Mouse (Mus musculus) left cerebral cortex, adult 8-10 months (tissue): ENCODE results near the gene Twist2. TPM values are rescaled to one million over a fixed set of nuclear protein-coding genes. Genes with fewer than 3 reads are reported as not detected.

Experiments
- DNase-seq, 2 experiments: peaks; one replicate each; pipeline ENCODE4 v3.0.0; 2022; ENCODE audit warnings: low spot score in 2 of 2
- total RNA-seq, 4 experiments: library from RNA; stranded (reverse); gene quantifications; 2 replicates each; pipeline ENCODE4 v1.2.4; 2022

The Twist2 gene
- total RNA-seq, 4 experiments from 2014 or later = 1.3 to 2.4 (median 1.6) TPM

DNA sequence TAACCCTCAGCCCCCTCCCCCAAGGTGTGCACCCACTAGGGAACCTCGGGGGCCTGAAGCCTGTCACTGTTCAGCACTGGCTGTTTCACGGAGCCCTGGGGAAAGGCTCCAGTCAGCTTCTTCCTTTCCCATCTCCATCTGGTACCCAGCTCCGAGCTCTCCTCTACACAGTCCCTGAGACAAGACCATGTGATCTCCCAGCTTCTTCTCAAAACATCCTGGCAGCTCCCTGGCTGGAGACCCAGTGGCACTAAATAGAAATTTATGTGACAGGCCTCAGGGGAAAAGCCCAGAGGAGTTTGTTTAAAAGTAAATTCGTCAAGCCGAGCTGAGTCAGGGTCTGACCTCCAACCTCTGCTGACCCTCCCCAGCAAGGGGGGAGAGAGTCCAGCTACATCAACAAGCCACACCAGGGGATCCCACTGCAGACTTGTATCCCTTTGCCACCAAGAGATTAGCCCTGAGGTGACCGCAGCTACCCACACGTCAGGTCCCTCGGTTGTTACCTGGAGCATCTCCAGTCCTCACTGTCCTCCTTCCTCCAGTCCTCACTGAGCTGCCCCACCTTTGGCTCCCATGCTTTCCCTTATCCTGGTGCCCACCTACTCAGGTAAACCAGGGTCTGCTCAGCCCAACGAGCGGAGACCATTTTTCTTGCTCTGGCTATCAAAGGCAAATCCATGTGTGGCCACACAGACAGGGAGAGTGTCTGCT, 72.5 kb downstream of the Twist2 start:
- DNase-seq = no peak

DNA sequence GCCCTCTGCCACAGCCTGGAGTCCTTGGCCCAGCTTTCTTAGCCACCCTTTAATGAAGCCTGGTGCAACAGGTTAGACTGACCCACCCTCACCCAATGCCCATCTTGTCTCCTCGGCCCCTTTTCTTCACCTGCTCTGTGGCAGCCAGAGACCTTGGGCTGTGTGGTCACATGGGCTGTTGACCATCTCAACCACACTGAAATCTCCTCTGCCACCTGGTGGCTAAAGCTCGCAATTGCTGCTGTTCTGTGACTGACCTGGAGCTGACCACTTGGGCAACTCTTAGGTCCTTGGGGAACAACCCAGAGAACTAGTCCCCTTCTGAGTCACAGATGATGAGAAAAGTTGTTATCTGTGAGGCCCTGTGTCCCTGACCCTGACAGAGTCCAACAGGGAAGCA, 73.4 kb downstream of the Twist2 start:
- DNase-seq = no peak

DNA sequence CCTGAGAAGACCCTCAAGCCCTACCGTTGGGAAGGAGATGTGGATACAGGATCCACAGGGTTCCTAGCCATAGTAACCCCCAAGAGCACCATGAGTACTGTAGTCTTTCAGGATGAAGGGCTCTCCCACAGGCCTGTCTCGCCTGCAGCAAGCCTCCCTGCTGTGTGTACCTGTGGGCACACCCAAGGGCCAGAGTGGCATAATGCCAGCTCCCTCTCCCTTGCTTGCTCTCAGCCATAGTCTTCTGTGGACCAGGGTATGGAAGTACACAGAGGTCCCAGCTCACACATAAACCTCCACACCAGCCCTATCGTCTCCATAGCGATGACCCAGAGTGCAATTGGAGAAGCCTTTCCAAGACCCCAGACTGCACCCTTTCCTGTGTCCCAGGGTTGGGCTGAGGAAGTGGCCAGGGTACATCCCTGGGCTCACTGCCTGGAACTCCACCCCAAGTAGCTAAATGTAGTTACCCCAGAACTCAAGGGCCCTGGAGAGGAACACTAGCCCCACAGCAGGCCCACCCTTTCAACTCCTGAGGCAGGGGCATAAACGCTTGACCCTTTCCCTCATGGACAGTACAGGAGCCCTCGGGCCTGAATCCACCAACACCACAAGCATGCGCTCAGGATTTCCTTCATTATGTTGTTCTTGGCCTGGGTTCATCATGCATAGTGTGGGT, 73.9 kb downstream of the Twist2 start:
- DNase-seq = no peak

DNA sequence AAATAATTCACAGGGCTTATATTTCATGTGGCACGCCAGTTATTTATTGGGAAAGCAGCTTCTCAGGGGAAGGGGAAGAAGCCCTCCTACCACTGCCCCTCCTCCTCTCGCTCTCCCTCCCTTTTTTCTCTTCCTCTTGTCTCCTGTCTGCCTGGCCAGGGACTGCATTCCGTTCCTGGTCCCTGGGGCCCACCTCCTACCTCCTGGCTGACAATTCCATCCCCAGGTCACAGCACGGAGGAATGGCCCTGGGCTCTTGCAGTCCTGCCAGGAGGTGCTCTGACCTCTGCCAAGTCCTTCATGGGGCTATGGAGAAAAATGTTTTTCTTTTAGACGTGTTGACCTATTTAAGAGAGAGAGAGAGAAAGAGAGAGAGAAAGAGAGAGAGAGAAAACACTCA, 77.4 kb downstream of the Twist2 start:
- no peak for DNase-seq

DNA sequence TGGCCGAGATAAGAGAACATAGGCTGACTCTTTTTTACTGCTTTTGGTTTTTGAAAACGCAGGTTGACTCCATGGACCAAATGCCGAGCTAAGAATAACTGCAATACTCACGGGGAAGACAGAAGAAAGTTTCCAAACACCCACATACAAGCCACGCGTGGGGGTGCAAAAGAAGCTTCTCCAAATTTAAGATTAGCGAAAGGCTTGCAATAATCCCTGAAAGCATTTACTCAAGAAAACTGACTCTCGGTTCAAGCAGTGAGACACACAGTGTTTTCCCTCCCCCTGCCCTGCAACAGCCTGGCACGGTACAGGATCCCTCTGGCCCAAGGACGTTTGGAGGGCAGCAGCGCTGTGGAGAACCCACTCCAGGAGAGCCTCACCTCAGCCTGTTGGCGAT, 78.9 kb downstream of the Twist2 start:
- peak in 1 of 2 experiments; percentile 84 for DNase-seq

DNA sequence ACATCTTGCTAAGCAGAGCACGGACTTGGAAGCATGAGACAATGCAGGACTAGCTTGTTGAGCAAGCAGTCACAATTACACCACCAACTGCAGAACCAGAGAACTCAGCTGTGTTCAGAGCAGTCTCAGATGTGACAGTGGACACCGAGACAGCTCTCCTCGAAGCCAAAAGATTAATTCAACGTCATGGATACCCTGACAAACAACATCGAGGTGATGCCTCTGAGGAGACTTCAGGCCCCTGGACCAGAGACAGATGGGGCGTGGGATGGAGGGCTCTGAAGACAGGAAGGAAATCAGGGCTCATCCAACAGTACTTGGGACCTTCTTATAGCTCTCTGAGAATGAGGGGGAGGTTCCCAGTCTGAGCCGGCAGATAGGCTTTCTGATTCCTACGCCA, 79.6 kb downstream of the Twist2 start:
- peak; percentile 33 to 60 for DNase-seq

DNA sequence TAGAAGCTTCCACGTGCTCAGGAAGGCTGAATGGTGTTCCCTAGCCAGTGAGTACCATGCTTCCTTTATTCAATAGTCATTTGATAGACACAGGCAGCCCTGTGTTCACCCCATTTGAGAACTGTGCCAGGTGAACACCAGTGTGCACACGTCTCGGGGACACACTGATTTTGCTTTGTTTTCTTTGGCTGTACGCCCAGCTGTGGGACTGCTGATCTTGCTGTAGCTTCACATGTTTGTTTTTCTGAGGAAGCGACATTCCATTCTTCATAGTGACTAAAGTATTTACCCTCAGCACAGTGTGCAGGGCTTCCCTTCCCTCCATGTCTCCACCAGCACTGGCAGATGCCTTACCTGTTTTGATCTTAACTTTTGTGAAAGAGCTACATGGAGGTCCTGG, 81.9 kb downstream of the Twist2 start:
- no peak for DNase-seq

DNA sequence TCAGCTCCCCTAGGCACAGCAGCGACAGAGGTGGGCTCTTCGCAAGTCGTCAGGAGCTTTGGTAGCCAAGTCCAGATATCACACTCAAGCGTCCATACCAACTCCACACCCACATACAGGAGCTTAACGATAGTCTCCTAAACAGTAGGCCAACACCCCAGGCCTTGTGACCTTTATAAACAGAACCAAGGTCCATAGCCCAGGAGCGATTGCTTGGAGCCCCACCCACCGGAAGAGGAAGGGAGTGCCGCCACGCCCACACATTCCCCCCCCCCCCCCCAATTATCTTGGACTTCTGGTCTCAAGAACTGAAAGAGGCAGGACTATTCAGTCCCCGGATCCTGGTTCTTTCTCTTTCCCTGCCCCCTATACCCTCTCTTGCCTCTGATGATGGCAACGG, 92.3 kb downstream of the Twist2 start:
- DNase-seq = no peak

DNA sequence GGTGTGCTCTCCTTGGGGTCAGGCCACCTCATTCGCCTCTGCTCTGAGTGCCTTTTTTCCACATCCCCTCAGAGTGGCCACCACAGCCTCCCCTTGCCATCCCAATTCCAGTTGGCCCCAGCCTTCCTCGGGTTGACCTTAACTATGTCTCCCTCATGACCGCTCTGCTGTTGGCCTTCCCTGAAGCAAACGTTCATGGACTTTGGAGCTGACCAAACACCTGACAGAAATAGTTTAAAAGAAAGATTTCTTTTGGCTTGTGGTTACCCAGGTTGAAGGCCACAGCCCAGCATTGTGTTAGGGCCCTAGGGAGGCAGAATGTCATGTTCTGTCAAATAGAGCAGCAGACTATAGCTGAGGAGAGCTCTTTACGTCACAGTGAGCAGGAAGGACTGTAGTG, 93.0 kb downstream of the Twist2 start:
- DNase-seq = no peak

DNA sequence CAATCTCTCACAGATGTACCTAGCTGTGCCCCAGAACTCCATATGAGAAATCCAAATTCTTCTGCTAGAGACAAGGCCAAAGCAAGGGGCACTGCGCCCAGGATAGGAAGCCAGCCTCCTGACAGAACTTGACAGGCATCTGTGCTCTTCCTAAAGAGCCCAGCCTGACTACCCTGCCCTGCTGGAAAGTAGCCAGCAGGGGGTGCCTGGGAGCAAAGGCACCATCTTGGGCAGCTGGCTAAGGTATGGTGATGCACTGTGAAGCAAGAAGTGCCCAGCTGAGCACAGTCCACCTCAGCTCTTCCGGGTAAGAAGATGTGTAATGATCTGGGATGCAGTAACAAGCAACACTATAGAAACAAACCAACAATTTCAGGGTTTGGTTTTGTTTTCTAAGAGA, 95.8 kb downstream of the Twist2 start:
- no peak for DNase-seq
